Mouse (Mus musculus): ENCODE measurements around the gene Slc18a3. TPM values are rescaled to one million over a fixed set of nuclear protein-coding genes. Genes with fewer than 3 reads are reported as not detected.

The Slc18a3 gene
- polyA plus RNA-seq, 1 experiment: 3.1 TPM

GRCm38 (mm10) chr14:32423946-32424345 is 40.7 kb downstream of the Slc18a3 start:
- no peak overlapping the region for H3K27ac ChIP-seq (ENCODE audit: control insufficient read depth, insufficient read depth, low read depth, low read length)
- H3K27me3 ChIP-seq (ENCODE audit: control insufficient read depth, insufficient read depth, low read length): no peaks in the 10 kb centered on the region
- TF ChIP-seq POLR2A (IDR thresholded peaks at IDR 0.05; ENCODE audit: control insufficient read depth, low read depth, low read length) (no peak), CTCF (IDR thresholded peaks at IDR 0.05; ENCODE audit: control insufficient read depth, insufficient read depth, insufficient replicate concordance, low read depth, low read length) (no peak)
- H3K4me3 ChIP-seq (ENCODE audit: control insufficient read depth, low read depth, low read length): no peak overlapping the region
- H3K4me1 ChIP-seq (ENCODE audit: control insufficient read depth, insufficient read depth, low read length): no peaks in the 10 kb centered on the region
- H3K36me3 ChIP-seq (ENCODE audit: control insufficient read depth, insufficient read depth, low read length): no peaks in the 10 kb centered on the region

- no peak overlapping the region for H3K27ac ChIP-seq (ENCODE audit: control insufficient read depth, insufficient read depth, low read depth, low read length)
- H3K36me3 ChIP-seq (ENCODE audit: control insufficient read depth, insufficient read depth, low read length): no peaks in the 10 kb centered on the region
- TF ChIP-seq CTCF (IDR thresholded peaks at IDR 0.05; ENCODE audit: control insufficient read depth, insufficient read depth, insufficient replicate concordance, low read depth, low read length) (no peak), POLR2A (IDR thresholded peaks at IDR 0.05; ENCODE audit: control insufficient read depth, low read depth, low read length) (no peak)
- H3K27me3 ChIP-seq (ENCODE audit: control insufficient read depth, insufficient read depth, low read length): no peaks in the 10 kb centered on the region
- no peak overlapping the region for H3K4me3 ChIP-seq (ENCODE audit: control insufficient read depth, low read depth, low read length)
- H3K4me1 ChIP-seq (ENCODE audit: control insufficient read depth, insufficient read depth, low read length): no peaks in the 10 kb centered on the region; the same call in 1 of the 2 replicates
Observed at GRCm38 (mm10) chr14:32418747-32419146, 45.9 kb downstream of the Slc18a3 start.

Other genes with a start within 250 kb of the Slc18a3 start
- gene Ogdhl, start 142.8 kb downstream of the Slc18a3 start, polyA plus RNA-seq (2012; rRNA removed): 11.6 and 14.2 TPM in 2 replicates
- gene 1700024G13Rik, start 76.5 kb downstream of the Slc18a3 start, polyA plus RNA-seq (2012; rRNA removed): 127 and 134 TPM in 2 replicates
- 0.05 and 0.10 TPM in 2 replicates for gene Chat, start 1.1 kb upstream of the Slc18a3 start, polyA plus RNA-seq (2012; rRNA removed)
- 5.5 and 8.0 TPM in 2 replicates for gene Ercc6, start 48.7 kb upstream of the Slc18a3 start, polyA plus RNA-seq (2012; rRNA removed)
- not detected in 2 replicates for gene Prrxl1, start 134.6 kb upstream of the Slc18a3 start, polyA plus RNA-seq (2012; rRNA removed)
- gene 3425401B19Rik, start 220.4 kb upstream of the Slc18a3 start, polyA plus RNA-seq (2012; rRNA removed): 0.04 and 0.07 TPM in 2 replicates